Mouse (Mus musculus): ENCODE measurements around the gene Khdrbs1. TPM values are rescaled to one million over a fixed set of nuclear protein-coding genes. Genes with fewer than 3 reads are reported as not detected.
"Not testable (repeated sequence)": the region's sequence is repeated elsewhere in the genome, so short reads cannot be mapped to it uniquely, and the experiment has no call there.

The Khdrbs1 gene
- polyA plus RNA-seq, 1 experiment = 42.5 TPM

GRCm38 (mm10) chr4:129781881-129782675, 40.0 kb upstream of the Khdrbs1 start:
- DNase-seq = peak; percentile 28 to 52

GRCm38 (mm10) chr4:129771672-129772521, 29.8 kb upstream of the Khdrbs1 start:
- Histone ChIP-seq H3K4me1 (ENCODE audit: control insufficient read depth, insufficient read depth, low read length) (peaks cover 4% of the 10 kb centered on the region; the same call in 1 of the 2 replicates), H3K27ac (ENCODE audit: insufficient read depth, low read length) (no peak overlapping the region), H3K27me3 (ENCODE audit: control insufficient read depth, insufficient read depth, low read length) (no peaks in the 10 kb centered on the region), H3K4me3 (replicated peaks; ENCODE audit: insufficient read depth, low read depth, low read length) (peak overlapping the region; percentile 41)
- DNase-seq = peak; percentile 45 to 58
- WGBS = 4% methylated on average over 21 of the region's 21 CpGs
- TF ChIP-seq CTCF (IDR thresholded peaks at IDR 0.05; ENCODE audit: borderline replicate concordance, insufficient read depth, low read depth, low read length) (no peak), POLR2A (IDR thresholded peaks at IDR 0.05; ENCODE audit: borderline replicate concordance, insufficient read depth, low read length) (no peak)

More at GRCm38 (mm10) chr4:129781881-129782675, 40.0 kb upstream of the Khdrbs1 start:
- TF ChIP-seq POLR2A (IDR thresholded peaks at IDR 0.05; ENCODE audit: borderline replicate concordance, insufficient read depth, low read length) (no peak), CTCF (IDR thresholded peaks at IDR 0.05; ENCODE audit: borderline replicate concordance, insufficient read depth, low read depth, low read length) (no peak)
- H3K4me1 ChIP-seq (ENCODE audit: control insufficient read depth, insufficient read depth, low read length) = no peaks in the 10 kb centered on the region; the same call in none of the 2 replicates
- no peak overlapping the region for H3K27ac ChIP-seq (ENCODE audit: insufficient read depth, low read length)
- no peak overlapping the region for H3K4me3 ChIP-seq (replicated peaks; ENCODE audit: insufficient read depth, low read depth, low read length)
- H3K27me3 ChIP-seq (ENCODE audit: control insufficient read depth, insufficient read depth, low read length) = no peaks in the 10 kb centered on the region
- WGBS = 13% methylated on average over 4 of the region's 4 CpGs

DNA sequence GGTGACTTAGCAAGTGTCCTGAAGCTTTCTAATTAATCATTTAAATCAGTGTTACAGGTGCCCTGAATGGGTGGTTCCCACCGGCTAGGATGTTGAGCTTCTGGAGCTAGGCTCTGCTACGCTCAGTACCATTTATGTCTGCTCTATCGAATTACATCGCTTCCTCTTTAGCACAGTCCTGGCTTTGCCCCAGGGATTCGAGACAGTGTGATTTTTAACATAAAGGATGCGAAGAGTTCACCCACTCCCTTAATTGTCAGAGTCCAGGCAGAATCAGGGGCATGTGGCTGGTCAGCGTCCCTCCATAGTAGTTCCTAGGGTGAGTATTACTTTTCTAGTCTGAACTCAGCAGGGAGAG, 29.2 kb upstream of the Khdrbs1 start:
- Histone ChIP-seq H3K27ac (ENCODE audit: insufficient read depth, low read length) (no peak overlapping the region), H3K27me3 (ENCODE audit: control insufficient read depth, insufficient read depth, low read length) (no peaks in the 10 kb centered on the region), H3K4me1 (ENCODE audit: control insufficient read depth, insufficient read depth, low read length) (peaks cover 4% of the 10 kb centered on the region; the same call in 1 of the 2 replicates), H3K4me3 (replicated peaks; ENCODE audit: insufficient read depth, low read depth, low read length) (peak overlapping the region; percentile 41)
- no peak for TF ChIP-seq POLR2A (IDR thresholded peaks at IDR 0.05; ENCODE audit: borderline replicate concordance, insufficient read depth, low read length)
- no peak for TF ChIP-seq CTCF (IDR thresholded peaks at IDR 0.05; ENCODE audit: borderline replicate concordance, insufficient read depth, low read depth, low read length)
- DNase-seq = no peak
- WGBS = 16% methylated on average over 7 of the region's 7 CpGs

- TF ChIP-seq CTCF (IDR thresholded peaks at IDR 0.05; ENCODE audit: borderline replicate concordance, insufficient read depth, low read depth, low read length) = no peak
- no peak for TF ChIP-seq POLR2A (IDR thresholded peaks at IDR 0.05; ENCODE audit: borderline replicate concordance, insufficient read depth, low read length)
- H3K4me1 ChIP-seq (ENCODE audit: control insufficient read depth, insufficient read depth, low read length) = peaks cover 4% of the 10 kb centered on the region; the same call in 1 of the 2 replicates
- no peak overlapping the region for H3K4me3 ChIP-seq (replicated peaks; ENCODE audit: insufficient read depth, low read depth, low read length)
- DNase-seq = no peak
- WGBS = 80% methylated on average over 6 of the region's 6 CpGs
- no peak overlapping the region for H3K27ac ChIP-seq (ENCODE audit: insufficient read depth, low read length)
- no peaks in the 10 kb centered on the region for H3K27me3 ChIP-seq (ENCODE audit: control insufficient read depth, insufficient read depth, low read length)
Measured at GRCm38 (mm10) chr4:129770600-129770999, 28.5 kb upstream of the Khdrbs1 start.

DNA sequence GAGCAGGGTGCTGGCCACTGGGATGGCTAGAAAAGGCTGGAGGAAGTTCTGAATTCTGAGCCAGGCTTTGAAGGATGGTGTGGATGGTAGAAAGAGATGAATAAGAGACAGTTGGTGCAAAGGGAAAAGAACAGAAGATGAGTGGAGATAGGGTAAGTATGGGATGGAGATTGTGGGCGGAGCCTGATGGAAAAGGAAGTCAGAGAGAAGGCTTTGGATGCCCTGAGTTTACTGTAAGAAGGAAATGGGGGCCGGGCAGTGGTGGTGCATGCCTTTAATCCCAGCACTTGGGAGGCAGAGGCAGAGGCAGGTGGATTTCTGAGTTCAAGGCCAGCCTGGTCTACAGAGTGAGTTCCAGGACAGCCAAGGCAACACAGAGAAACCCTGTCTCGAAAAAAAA, 26.6 kb upstream of the Khdrbs1 start:
- not testable (repeated sequence) for DNase-seq; H3K27me3 ChIP-seq (ENCODE audit: control insufficient read depth, insufficient read depth, low read length); H3K4me1 ChIP-seq (ENCODE audit: control insufficient read depth, insufficient read depth, low read length); H3K27ac ChIP-seq (ENCODE audit: insufficient read depth, low read length); H3K4me3 ChIP-seq (replicated peaks; ENCODE audit: insufficient read depth, low read depth, low read length)
- WGBS = 88% methylated on average over 3 of the region's 3 CpGs

GRCm38 (mm10) chr4:129767782-129768181, 25.7 kb upstream of the Khdrbs1 start:
- peak; percentile 55 to 65 for DNase-seq
- H3K4me1 ChIP-seq (ENCODE audit: control insufficient read depth, insufficient read depth, low read length) = peaks cover 4% of the 10 kb centered on the region; the same call in 1 of the 2 replicates
- no peak overlapping the region for H3K4me3 ChIP-seq (replicated peaks; ENCODE audit: insufficient read depth, low read depth, low read length)
- H3K27me3 ChIP-seq (ENCODE audit: control insufficient read depth, insufficient read depth, low read length) = no peaks in the 10 kb centered on the region
- no peak overlapping the region for H3K27ac ChIP-seq (ENCODE audit: insufficient read depth, low read length)
- TF ChIP-seq CTCF (IDR thresholded peaks at IDR 0.05; ENCODE audit: borderline replicate concordance, insufficient read depth, low read depth, low read length) (no peak), POLR2A (IDR thresholded peaks at IDR 0.05; ENCODE audit: borderline replicate concordance, insufficient read depth, low read length) (no peak)
- WGBS = 19% methylated on average over 8 of the region's 8 CpGs

- DNase-seq = no peak
- WGBS = 93% methylated on average over 3 of the region's 3 CpGs
- Histone ChIP-seq H3K27ac (ENCODE audit: insufficient read depth, low read length) (no peak overlapping the region), H3K4me3 (replicated peaks; ENCODE audit: insufficient read depth, low read depth, low read length) (no peak overlapping the region), H3K27me3 (ENCODE audit: control insufficient read depth, insufficient read depth, low read length) (no peaks in the 10 kb centered on the region), H3K4me1 (ENCODE audit: control insufficient read depth, insufficient read depth, low read length) (no peaks in the 10 kb centered on the region)
- no peak for TF ChIP-seq CTCF (IDR thresholded peaks at IDR 0.05; ENCODE audit: borderline replicate concordance, insufficient read depth, low read depth, low read length)
- no peak for TF ChIP-seq POLR2A (IDR thresholded peaks at IDR 0.05; ENCODE audit: borderline replicate concordance, insufficient read depth, low read length)
Measured at GRCm38 (mm10) chr4:129765351-129765750, 23.2 kb upstream of the Khdrbs1 start.

DNA sequence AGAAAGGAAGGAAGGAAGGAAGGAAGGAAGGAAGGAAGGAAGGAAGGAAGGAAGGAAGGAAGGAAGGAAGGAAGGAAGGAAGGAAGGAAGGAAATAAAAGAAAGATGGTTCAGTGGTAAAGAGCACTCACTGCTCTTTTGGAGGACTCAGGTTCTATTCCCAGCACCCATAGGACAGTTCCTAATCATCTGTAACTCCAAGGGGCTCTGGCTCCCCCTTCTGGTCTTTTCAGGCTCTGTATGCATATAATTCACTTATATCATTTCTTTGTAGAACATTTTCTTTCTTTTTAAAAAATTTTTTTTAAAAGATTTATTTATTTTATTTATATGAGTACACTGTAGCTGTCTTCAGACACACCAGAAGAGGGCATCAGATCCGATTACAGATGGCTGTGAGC, 20.4 kb upstream of the Khdrbs1 start:
- not testable (repeated sequence) for H3K4me1 ChIP-seq (ENCODE audit: control insufficient read depth, insufficient read depth, low read length); H3K27me3 ChIP-seq (ENCODE audit: control insufficient read depth, insufficient read depth, low read length); H3K4me3 ChIP-seq (replicated peaks; ENCODE audit: insufficient read depth, low read depth, low read length); H3K27ac ChIP-seq (ENCODE audit: insufficient read depth, low read length); DNase-seq
- 88% methylated on average over 1 of the region's 1 CpGs for WGBS

Data from cerebellum, adult 2 months (tissue).